Mouse (Mus musculus) stomach, embryonic 14.5 days (tissue): ENCODE measurements at regions not wholly inside any gene's neighbourhood (a gene's known extent, or its start where the extent isn't known, plus 50 kb on each side); places are given as distances from the start of the nearest gene placed in this dataset.

Experiments
- ATAC-seq: fragments of 200-750 bp; cut with Nextera tagmentation; 2 replicates; pipeline ENCODE4 v1.8.0; 2017; ENCODE audit warnings: low read depth, moderate TSS enrichment; ENCODE audit not compliant: insufficient number of reproducible peaks, insufficient read depth, low FRiP score
- H3K27ac ChIP-seq: fragments of 300-500 bp; sonication (generic); 2 replicates; pipeline ENCODE4 v1.5.1; 2014; ENCODE audit warnings: mild to moderate bottlenecking, low read length, moderate library complexity, mixed read lengths
- H3K27me3 ChIP-seq: fragments of 300-500 bp; sonication (generic); 2 replicates; pipeline ENCODE4 v1.6.1; 2014; ENCODE audit warnings: low read length, control low read depth, mixed read lengths; ENCODE audit not compliant: control insufficient read depth, insufficient read depth
- H3K36me3 ChIP-seq: fragments of 300-500 bp; sonication (generic); 2 replicates; pipeline ENCODE4 v1.6.1; 2014; ENCODE audit warnings: mild to moderate bottlenecking, control low read depth, low read length, moderate library complexity, mixed read lengths; ENCODE audit not compliant: control insufficient read depth, insufficient read depth
- H3K4me1 ChIP-seq: fragments of 300-500 bp; sonication (generic); 2 replicates; pipeline ENCODE4 v1.6.1; 2014; ENCODE audit warnings: low read length, control low read depth, mixed read lengths; ENCODE audit not compliant: control insufficient read depth, insufficient read depth
- H3K4me2 ChIP-seq: fragments of 300-500 bp; sonication (generic); replicated peaks from 2 replicates; pipeline ENCODE4 v1.6.1; 2014; ENCODE audit warnings: low read depth, low read length, control low read depth
- H3K4me3 ChIP-seq: fragments of 300-500 bp; sonication (generic); 2 replicates; pipeline ENCODE4 v1.5.1; 2014; ENCODE audit warnings: low read depth, low read length, control low read depth
- H3K9ac ChIP-seq: fragments of 300-500 bp; sonication (generic); replicated peaks from 2 replicates; pipeline ENCODE4 v1.6.1; 2014; ENCODE audit warnings: low read depth, mild to moderate bottlenecking, control low read depth, low read length, moderate library complexity, mixed read lengths
- H3K9me3 ChIP-seq: fragments of 300-500 bp; sonication (generic); 2 replicates; pipeline ENCODE4 v1.6.1; 2016; ENCODE audit warnings: low read depth, low read length, control low read depth; ENCODE audit not compliant: control insufficient read depth
- WGBS: fragments of 180-500 bp; shearing (Covaris S2); extraction: QIAGEN DNeasy Blood & Tissue Kit; methylation state at CpG from one replicate; pipeline ENCODE4 v1.1.7; 2014; 5-methylcytosine and 5-hydroxymethylcytosine counted together

DNA sequence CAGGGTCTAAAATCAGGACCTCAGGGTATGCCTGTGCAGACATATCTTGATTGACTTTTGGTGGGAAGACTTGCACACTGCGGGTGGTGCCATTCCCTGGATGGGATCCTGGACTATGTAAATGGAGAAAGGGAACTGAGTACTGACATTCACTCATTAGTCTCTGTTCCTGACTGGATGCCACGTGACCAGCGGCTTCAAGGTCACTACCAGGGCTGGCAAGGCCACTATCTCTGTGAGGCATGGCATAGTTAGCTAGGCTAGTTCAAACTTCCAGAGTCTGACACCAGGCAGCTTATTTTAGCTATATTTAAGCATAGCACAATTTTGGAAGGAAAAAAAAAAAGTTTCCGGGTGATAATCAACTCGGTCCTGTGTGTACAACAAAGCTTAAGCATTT lies 108.0 kb upstream of the Gm6657 start:
- no peaks in the 10 kb centered on the region for H3K27me3 ChIP-seq
- H3K36me3 ChIP-seq: no peaks in the 10 kb centered on the region
- no peak for ATAC-seq
- H3K4me3 ChIP-seq: no peak overlapping the region
- no peak overlapping the region for H3K4me2 ChIP-seq
- H3K27ac ChIP-seq: no peak overlapping the region
- H3K4me1 ChIP-seq: no peaks in the 10 kb centered on the region
- no peaks in the 10 kb centered on the region for H3K9me3 ChIP-seq
- H3K9ac ChIP-seq: no peak overlapping the region
- 82% methylated on average over 5 of the region's 5 CpGs for WGBS

DNA sequence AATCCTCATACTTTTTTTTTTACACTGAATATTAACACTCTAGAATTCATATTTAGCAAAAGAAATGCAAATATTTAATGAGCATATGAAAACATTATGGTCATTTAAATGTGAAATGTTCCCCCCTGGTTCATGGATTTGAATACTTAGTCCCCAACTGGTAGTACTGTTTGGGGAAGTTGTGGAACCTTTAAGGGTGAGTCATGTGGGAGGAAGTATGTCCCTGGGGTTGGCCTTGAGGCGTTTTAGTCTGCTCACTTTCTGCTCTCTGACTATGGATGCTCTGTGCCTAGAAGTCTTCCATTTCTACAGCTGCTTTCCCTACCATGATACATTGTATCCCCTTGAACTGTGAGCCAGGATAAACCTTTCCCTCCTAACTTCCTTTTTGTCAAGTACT lies 106.1 kb upstream of the Gm6657 start:
- no peak overlapping the region for H3K27ac ChIP-seq
- H3K4me3 ChIP-seq: no peak overlapping the region
- no peak overlapping the region for H3K9ac ChIP-seq
- WGBS: 54% methylated on average over 1 of the region's 1 CpGs
- H3K27me3 ChIP-seq: no peaks in the 10 kb centered on the region
- no peak for ATAC-seq
- H3K4me2 ChIP-seq: no peak overlapping the region
- no peaks in the 10 kb centered on the region for H3K9me3 ChIP-seq
- no peaks in the 10 kb centered on the region for H3K4me1 ChIP-seq
- no peaks in the 10 kb centered on the region for H3K36me3 ChIP-seq

GRCm38 (mm10) chr12:78094471-78094870 lies 99.6 kb upstream of the Gm6657 start:
- no peak overlapping the region for H3K4me2 ChIP-seq
- no peak overlapping the region for H3K4me3 ChIP-seq
- no peaks in the 10 kb centered on the region for H3K36me3 ChIP-seq
- H3K27ac ChIP-seq: no peak overlapping the region
- no peak for ATAC-seq
- 79% methylated on average over 4 of the region's 4 CpGs for WGBS
- no peaks in the 10 kb centered on the region for H3K4me1 ChIP-seq
- H3K9me3 ChIP-seq: no peaks in the 10 kb centered on the region
- no peaks in the 10 kb centered on the region for H3K27me3 ChIP-seq
- no peak overlapping the region for H3K9ac ChIP-seq

DNA sequence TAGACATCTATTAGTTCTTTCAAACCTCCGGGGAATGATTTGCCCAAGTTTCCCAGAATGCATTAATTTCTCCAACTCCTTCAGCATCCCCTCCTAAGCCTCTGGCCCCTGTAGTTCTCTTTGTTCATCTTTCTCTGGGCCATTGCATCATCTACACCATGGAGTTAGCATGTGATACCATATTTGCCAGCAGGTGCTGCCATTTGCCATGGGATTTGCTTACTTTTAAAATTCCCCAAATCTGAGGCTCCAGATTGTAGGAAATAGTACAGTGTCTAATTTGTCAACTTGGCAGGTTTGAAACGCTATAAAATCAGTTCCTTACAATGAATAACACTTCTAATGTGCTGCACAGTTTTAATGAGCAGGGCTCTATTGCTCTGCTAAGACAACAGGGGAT lies 98.7 kb upstream of the Gm6657 start:
- Histone ChIP-seq H3K27ac (no peak overlapping the region), H3K27me3 (no peaks in the 10 kb centered on the region), H3K4me2 (no peak overlapping the region), H3K4me1 (no peaks in the 10 kb centered on the region), H3K4me3 (no peak overlapping the region), H3K36me3 (no peaks in the 10 kb centered on the region), H3K9me3 (no peaks in the 10 kb centered on the region), H3K9ac (no peak overlapping the region)
- 58% methylated on average over 2 of the region's 2 CpGs for WGBS
- no peak for ATAC-seq

DNA sequence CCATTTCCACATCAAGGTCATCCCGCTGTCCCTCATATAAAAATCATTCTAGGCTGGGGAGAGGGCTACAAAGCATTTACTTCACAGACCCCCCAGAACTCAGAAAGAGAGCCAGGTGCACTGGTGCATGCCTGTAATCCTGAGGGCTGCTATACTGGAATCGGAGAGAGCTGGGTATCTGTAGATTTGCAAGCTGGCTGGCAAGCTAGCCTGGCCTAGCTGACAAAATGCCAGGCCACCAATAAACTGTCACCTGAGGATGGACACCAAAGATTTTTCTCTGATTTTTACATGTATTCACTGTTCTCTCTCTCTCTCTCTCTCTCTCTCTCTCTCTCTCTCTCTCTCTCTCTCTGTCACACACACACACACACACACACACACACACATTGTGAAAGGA lies 98.1 kb upstream of the Gm6657 start:
- H3K9ac ChIP-seq: no peak overlapping the region
- WGBS: 78% methylated on average over 2 of the region's 2 CpGs
- no peak for ATAC-seq
- no peak overlapping the region for H3K4me2 ChIP-seq
- H3K27ac ChIP-seq: no peak overlapping the region
- H3K36me3 ChIP-seq: no peaks in the 10 kb centered on the region
- no peaks in the 10 kb centered on the region for H3K27me3 ChIP-seq
- no peaks in the 10 kb centered on the region for H3K9me3 ChIP-seq
- no peak overlapping the region for H3K4me3 ChIP-seq
- no peaks in the 10 kb centered on the region for H3K4me1 ChIP-seq

GRCm38 (mm10) chr12:78097119-78097518 lies 96.9 kb upstream of the Gm6657 start:
- no peaks in the 10 kb centered on the region for H3K36me3 ChIP-seq
- WGBS: 71% methylated on average over 1 of the region's 1 CpGs
- H3K4me1 ChIP-seq: no peaks in the 10 kb centered on the region
- H3K4me2 ChIP-seq: no peak overlapping the region
- H3K4me3 ChIP-seq: no peak overlapping the region
- H3K27ac ChIP-seq: no peak overlapping the region
- ATAC-seq: no peak
- no peak overlapping the region for H3K9ac ChIP-seq
- H3K9me3 ChIP-seq: no peaks in the 10 kb centered on the region
- H3K27me3 ChIP-seq: no peaks in the 10 kb centered on the region

DNA sequence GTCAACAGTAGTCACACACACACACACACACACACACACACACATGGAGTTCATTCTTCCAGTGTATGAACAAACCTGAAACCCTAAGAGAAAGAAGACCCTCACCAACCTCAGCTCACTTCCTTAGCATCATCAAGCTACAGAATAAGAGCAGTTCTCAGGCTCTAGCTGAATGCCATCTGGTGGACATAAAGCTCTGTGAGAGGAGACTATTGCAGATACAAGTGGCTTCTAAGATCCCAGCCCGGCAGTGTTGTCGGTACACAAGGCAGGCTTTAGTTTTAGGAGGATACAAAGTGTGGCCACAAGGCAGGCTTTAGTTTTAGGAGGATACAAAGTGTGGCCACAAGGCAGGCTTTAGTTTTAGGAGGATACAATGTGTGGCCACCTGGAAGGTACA lies 96.3 kb upstream of the Gm6657 start:
- H3K9me3 ChIP-seq: no peaks in the 10 kb centered on the region
- no peaks in the 10 kb centered on the region for H3K36me3 ChIP-seq
- H3K4me3 ChIP-seq: no peak overlapping the region
- no peak for ATAC-seq
- H3K27me3 ChIP-seq: no peaks in the 10 kb centered on the region
- H3K4me2 ChIP-seq: no peak overlapping the region
- H3K9ac ChIP-seq: no peak overlapping the region
- 71% methylated on average over 2 of the region's 2 CpGs for WGBS
- H3K4me1 ChIP-seq: no peaks in the 10 kb centered on the region
- H3K27ac ChIP-seq: no peak overlapping the region

GRCm38 (mm10) chr12:78098765-78099194 lies 95.3 kb upstream of the Gm6657 start:
- 51% methylated on average over 9 of the region's 9 CpGs for WGBS
- Histone ChIP-seq H3K36me3 (no peaks in the 10 kb centered on the region), H3K4me3 (no peak overlapping the region), H3K9ac (no peak overlapping the region), H3K4me1 (no peaks in the 10 kb centered on the region), H3K9me3 (no peaks in the 10 kb centered on the region), H3K27me3 (no peaks in the 10 kb centered on the region), H3K4me2 (no peak overlapping the region), H3K27ac (no peak overlapping the region)
- ATAC-seq: no peak

DNA sequence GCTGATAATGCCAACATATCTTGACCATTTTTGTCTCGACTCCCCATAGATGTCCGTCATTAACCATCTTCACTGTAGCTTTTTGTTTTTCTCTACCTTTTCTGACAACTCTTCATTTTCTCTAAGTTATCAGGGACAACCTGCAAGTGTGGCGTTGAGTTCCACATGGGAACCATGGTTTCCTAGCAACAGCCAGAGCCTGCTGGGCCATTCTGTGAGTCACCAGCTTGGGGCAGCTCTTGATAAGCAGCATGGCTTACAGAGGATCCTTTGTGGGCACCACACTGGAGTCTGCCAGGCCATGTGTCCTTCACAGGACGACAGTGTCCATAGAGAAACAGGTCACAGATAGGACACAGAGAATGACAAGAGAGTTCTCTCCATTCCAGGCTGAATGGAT lies 94.3 kb upstream of the Gm6657 start:
- Histone ChIP-seq H3K27ac (no peak overlapping the region), H3K36me3 (no peaks in the 10 kb centered on the region), H3K9ac (no peak overlapping the region), H3K27me3 (no peaks in the 10 kb centered on the region), H3K4me3 (no peak overlapping the region), H3K9me3 (no peaks in the 10 kb centered on the region), H3K4me1 (no peaks in the 10 kb centered on the region), H3K4me2 (no peak overlapping the region)
- 68% methylated on average over 4 of the region's 4 CpGs for WGBS
- no peak for ATAC-seq
